Mouse (Mus musculus): ENCODE results near the gene Lfng.

DNA sequence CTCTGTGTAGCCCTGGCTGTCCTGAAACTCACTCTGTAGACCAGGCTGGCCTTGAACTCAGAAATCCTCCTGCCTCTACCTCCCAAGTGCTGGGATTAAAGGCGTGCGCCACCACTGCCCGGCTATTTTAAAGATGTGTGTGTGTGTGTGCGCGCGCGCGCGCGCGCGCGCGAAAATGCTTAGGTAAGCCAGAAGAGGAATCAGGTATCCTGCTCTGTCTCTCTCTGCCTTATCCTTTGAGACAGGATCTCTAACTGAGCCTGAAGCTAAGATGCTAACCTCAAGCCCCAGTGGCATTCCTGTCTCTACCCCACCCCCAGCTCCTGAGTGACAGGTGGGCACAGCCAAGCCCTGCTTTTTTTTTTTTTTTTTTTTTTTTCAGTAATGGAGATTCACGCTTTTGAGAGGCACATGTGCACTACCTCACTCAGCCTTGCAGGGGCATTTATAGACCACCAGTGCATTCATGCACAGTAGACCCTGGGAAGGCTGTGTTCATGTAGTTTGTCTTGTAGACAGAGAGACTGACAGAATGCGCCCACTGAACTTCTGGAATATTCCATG lies 38.0 kb upstream of the Lfng start:
- TF ChIP-seq POLR2A (IDR thresholded peaks at IDR 0.05; ENCODE audit: insufficient read depth, low read depth, low read length) (no peak), CTCF (IDR thresholded peaks at IDR 0.05; ENCODE audit: insufficient read depth, low read depth, low read length) (no peak)
